28 mouse cellular contexts compared by ENCODE assay signal in the genomic region with DNA sequence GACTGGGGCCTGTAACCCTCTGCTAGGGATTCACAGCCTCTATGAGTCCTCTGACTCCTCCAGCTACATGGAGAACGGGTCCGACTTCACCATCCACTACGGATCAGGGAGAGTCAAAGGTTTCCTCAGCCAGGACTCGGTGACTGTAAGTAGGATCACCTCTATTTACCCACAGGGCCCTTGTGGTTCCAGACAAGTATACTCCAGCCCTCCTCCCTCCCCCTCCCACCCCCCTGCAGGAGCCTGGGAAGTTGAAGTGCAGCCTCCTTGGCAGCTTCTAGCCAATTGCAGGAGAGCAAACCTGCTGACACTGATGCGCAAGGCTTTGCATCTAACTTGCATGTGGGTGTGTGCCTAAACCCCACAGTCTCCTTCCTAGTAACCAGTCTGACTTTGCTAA. TPM values are rescaled to one million over a fixed set of nuclear protein-coding genes. Genes with fewer than 3 reads are reported as not detected.
"Had no signal": no experiment of that assay in that cellular context is flagged by ENCODE, and none has a peak within 500 bp of the region (broad histone marks: within the 10 kb centered on the region; RNA-seq: fewer than 3 reads in every experiment).

No protein-coding gene starts in this region.

- H3K4me2 ChIP-seq: liver, embryonic 13.5 days; lung, embryonic 14.5 days; midbrain, embryonic 11.5 days; neural tube, embryonic 12.5 days; neural tube, embryonic 15.5 days had no signal

- DNase-seq: kidney, adult 2 months; layer of hippocampus, adult 9-11 months; liver, embryonic 13.5 days; lung, embryonic 14.5 days; midbrain, embryonic 14.5 days; right cerebral cortex, adult 18-20 months; right cerebral cortex, postnatal 14 days; right cerebral cortex, postnatal 4 days; thymus, postnatal 25 days had no signal

- H3K27ac ChIP-seq: kidney, postnatal 0 days; layer of hippocampus, adult 2 months; liver, embryonic 13.5 days; neural tube, embryonic 12.5 days; neural tube, embryonic 15.5 days had no signal

- H3K36me3 ChIP-seq: liver, embryonic 13.5 days; neural tube, embryonic 12.5 days; neural tube, embryonic 15.5 days had no signal

- H3K9ac ChIP-seq: liver, embryonic 13.5 days; lung, embryonic 14.5 days; neural tube, embryonic 12.5 days; neural tube, embryonic 15.5 days had no signal

- H3K4me3 ChIP-seq: layer of hippocampus, adult 2 months; liver, embryonic 13.5 days; neural tube, embryonic 12.5 days; neural tube, embryonic 15.5 days had no signal

- ATAC-seq: intestine, postnatal 0 days had no signal

- H3K4me1 ChIP-seq: liver, embryonic 13.5 days; neural tube, embryonic 12.5 days had no signal

- H3K9me3 ChIP-seq: liver, embryonic 13.5 days; neural tube, embryonic 12.5 days; neural tube, embryonic 15.5 days had no signal

RNA-seq across cellular contexts. Expression of a gene that starts 5.2 kb away (rescaled TPM):
- total RNA-seq: layer of hippocampus, adult 2 months; layer of hippocampus, postnatal 25 days; left cerebral cortex, adult 18-20 months; left cerebral cortex, postnatal 25 days; liver, adult 2 months; megakaryocyte progenitor cell, adult 5-6 weeks; megakaryocyte-erythroid progenitor cell, adult 5-6 weeks had no signal
- polyA plus RNA-seq: limb, embryonic 11.5 days; midbrain, embryonic 11.5 days; midbrain, embryonic 14.5 days had no signal

RNA-seq across cellular contexts. Expression of a gene that starts 7.9 kb away (rescaled TPM):
- total RNA-seq: megakaryocyte progenitor cell, adult 5-6 weeks; megakaryocyte-erythroid progenitor cell, adult 5-6 weeks had no signal

RNA-seq across cellular contexts. Expression of a gene that starts 33.8 kb away (rescaled TPM):
- total RNA-seq: layer of hippocampus, adult 2 months; layer of hippocampus, postnatal 25 days; left cerebral cortex, adult 18-20 months; liver, adult 2 months; megakaryocyte progenitor cell, adult 5-6 weeks; megakaryocyte-erythroid progenitor cell, adult 5-6 weeks had no signal
- polyA plus RNA-seq: intestine, postnatal 0 days; kidney, adult 2 months; kidney, embryonic 14.5 days; kidney, postnatal 0 days; large intestine, adult 2 months; limb, embryonic 11.5 days; limb, embryonic 14.5 days; liver, adult 2 months; liver, embryonic 13.5 days; liver, embryonic 16.5 days; midbrain, embryonic 11.5 days; midbrain, embryonic 14.5 days; neural tube, embryonic 12.5 days; neural tube, embryonic 15.5 days; stomach, embryonic 14.5 days had no signal

RNA-seq across cellular contexts. Expression of a gene that starts 45.9 kb away (rescaled TPM):
- total RNA-seq: layer of hippocampus, adult 2 months; layer of hippocampus, postnatal 25 days; megakaryocyte progenitor cell, adult 5-6 weeks; megakaryocyte-erythroid progenitor cell, adult 5-6 weeks had no signal
- polyA plus RNA-seq: limb, embryonic 11.5 days; limb, embryonic 14.5 days; midbrain, embryonic 11.5 days; midbrain, embryonic 14.5 days; neural tube, embryonic 12.5 days; neural tube, embryonic 15.5 days; thymus, postnatal 0 days had no signal
